Mouse (Mus musculus) right cerebral cortex, postnatal 25 days (tissue): ENCODE data around the gene Bet1l.
A peak's percentile ranks its signal among the peaks of the same experiment; 100 is the strongest.
"Not testable (repeated sequence)": the region's sequence is repeated elsewhere in the genome, so short reads cannot be mapped to it uniquely, and the experiment has no call there.

Source experiments
- DNase-seq: peaks from one replicate; pipeline ENCODE4 v3.0.0; 2022

Gene Bet1l

DNA sequence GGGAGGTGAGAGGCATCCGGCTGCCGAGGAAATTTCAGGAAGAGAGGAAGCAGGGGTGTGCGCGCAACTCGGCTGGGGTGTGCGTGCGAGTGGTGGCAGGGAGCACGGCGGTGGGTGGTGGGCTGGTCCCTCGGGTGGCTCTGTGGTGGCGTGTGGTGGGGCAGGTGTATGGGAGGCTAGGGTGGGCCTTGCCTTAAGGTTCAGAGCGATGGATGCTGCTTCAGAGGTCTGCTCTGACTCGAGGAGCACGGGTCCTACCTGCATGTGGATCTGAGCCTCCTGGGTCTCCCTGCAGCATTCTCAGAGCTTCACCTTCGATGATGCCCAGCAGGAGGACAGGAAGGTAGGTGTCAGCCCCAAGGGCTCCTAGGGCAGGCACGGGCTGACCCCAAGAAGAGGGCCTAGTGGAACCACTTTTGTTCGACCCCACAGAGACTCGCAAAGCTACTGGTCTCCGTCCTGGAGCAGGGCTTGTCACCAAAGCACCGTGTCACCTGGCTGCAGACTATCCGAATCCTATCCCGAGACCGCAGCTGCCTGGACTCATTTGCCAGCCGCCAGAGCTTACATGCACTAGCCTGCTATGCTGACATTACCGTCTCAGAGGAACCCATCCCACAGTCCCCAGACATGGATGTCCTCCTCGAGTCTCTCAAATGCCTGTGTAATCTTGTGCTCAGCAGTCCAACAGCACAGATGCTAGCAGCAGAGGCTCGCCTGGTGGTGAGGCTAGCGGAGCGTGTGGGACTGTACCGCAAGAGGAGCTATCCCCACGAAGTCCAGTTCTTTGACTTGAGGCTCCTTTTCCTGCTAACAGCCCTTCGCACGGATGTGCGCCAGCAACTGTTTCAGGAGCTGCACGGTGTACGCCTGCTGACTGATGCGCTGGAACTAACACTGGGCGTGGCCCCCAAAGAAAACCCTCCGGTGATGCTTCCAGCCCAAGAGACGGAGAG is at the start of gene Bet1l:
TSS of gene Bet1l (minus strand) at position 28 of the 956 bp plus-strand sequence.
- DNase-seq: peak; percentile 28

- DNase-seq: no peak
Measured at GRCm38 (mm10) chr7:140907131-140907530, 49.8 kb upstream of the Bet1l start.

DNA sequence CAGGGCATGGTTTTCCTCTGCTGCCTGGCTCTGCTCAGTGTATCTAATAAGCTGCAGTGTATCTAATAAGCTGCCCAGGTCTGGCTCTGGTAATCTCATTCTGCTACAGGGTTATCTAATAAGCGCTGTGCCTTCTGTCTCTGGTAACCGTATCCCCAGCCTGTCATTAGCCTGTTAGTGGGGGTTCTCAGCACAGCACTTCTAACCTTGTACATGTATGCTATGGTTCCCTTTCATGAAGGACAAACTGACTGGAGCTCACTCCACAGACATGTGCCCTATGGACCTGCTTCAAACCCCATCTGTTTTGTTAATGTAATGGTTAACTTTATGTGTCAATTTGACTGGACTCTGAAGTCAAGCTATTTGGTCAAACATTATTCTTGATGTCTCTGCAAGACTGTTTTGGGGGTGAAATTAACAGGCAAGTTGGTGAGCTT is 48.3 kb upstream of the Bet1l start:
- DNase-seq: no peak

DNA sequence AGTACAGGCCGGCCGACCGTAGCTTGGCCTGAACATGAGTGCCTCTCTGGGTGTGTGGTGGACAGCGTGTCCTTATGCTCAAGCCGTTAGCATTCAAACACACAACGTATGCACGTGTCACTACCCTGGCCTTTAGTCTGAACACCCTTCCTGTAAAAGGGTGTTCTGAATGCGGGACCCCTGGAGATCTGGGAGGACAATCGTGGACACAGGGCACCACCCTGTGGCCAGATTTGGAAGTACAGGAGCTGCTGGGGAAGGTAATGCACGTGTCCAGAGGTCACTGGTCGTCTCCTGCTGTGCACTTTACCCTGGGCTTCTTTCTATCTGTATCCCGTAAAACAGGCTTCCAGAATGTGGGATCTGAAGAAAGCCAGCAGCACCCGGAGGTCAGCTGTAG is 45.8 kb upstream of the Bet1l start:
- DNase-seq: peak; percentile 60

DNA sequence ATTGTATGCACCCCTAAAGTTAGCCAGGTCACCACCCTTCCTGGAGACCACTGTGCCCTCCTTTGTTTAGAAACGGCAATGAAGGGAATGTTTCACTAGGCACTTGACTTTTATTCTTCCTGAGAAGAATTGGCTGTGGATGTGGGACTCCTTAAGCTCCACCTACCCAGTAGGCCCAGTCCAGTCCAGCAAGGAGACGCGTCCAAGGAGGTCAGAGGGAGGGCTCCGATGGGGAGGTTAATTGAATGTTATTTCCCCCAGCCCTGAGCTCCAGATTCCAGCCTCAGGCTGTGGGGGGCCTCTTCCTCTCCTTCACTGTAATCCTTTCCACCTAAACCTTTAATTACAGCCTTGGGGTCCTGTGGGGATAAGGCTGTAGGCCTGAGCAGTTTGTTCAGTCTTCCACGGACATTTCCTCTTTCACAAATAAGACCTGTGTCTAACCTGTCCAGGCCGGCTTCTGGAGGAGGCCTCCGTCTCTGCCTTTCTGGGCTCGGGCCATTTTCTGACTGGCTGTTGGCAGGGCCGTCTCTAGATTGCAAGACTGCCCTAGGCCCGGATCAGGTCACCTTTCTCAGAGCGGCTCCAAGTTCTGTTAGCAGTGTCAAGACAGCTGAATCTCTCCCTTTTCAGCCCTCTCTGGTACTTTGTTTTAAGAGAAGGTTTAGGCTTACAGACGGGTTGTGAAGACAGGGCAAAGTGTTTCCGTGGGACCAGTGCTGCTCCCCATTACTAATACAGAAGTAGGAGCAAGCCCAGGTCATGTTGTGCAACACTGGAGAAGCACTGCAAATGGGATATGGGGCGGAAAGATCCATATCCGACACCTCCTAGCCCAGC is 44.9 kb upstream of the Bet1l start:
- DNase-seq: no peak

- no peak for DNase-seq
Measured at GRCm38 (mm10) chr7:140900220-140900619, 42.8 kb upstream of the Bet1l start, which contains the start of gene Cox8b. Gene Cox8b (minus strand): TSS chr7:140900446.

DNA sequence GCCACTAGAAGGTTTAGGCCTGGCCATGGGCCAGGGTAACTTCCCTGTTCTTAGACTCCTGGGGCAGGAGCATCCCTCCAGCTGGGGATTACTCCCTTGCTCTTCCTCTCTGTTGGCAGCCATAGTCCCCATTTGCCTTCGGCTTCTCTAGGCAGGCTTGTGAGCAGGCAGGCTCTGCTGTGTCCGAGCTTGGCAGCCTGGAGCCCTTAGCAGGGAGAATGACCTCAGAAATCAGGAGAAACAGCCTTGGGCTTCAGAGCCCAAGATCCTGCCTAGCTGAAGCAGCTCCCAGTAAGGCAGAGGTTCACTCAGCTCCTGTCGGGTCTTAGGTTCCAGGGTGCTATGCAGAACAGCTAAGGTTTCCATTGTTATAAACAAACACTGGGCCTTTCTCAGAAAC is 41.7 kb upstream of the Bet1l start:
- no peak for DNase-seq

DNA sequence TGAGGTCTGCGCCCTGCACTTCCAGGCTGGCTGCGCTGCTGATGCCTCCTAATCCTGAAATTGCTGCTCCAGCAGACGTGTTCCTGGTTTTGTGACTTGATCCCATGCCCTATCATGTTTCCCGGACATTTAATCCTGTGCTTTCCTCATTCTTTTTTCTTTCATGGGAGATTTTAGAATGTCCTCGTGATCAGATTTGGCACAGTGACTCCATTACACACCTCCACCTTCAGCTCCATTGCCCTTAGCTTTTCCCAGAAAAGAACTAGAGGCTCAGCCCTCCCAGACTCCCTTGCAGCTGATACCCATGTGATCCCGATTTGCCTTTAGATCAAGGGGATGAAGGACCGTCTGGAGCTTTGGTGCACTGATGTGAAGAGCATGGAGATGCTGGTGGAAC is 40.5 kb upstream of the Bet1l start:
- no peak for DNase-seq

- no peak for DNase-seq
Measured at GRCm38 (mm10) chr7:140894611-140895010, 37.2 kb upstream of the Bet1l start.

DNA sequence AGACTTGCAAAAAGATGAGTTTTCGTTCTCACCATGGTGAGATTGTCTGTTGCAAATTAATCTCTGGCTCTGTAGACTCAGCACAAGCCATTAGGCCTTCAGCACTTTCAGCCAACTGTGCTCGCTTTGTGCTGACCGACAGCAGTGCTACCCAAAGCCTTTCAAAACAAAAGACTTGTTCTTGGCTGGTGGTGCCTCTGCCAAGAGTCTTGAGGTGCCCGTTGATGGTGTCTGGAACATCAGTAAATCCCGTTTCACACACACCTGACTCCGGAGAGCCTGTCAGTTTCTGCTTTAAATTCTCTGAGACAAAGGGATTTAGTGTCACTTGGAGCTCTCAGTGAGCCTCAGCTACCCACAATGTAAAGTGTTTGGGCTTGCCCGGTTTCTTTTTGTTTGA is 36.7 kb upstream of the Bet1l start:
- DNase-seq: no peak

DNA sequence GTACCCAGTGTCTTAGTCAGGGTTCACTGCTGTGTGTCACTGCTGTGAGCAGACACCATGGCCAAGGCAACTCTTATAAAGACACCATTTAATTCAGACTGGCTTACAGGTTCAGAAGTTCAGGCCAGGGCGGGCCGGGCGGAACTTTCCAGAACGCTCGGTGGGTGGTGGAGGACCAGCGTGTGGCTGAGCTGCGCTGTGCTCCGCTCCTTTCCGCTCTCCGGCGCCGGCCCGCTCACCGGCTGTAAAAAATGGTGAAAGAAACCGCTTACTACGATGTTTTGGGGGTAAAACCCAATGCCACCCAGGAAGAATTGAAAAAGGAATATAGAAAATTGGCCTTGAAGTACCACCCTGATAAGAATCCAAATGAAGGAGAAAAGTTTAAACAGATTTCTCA is 33.3 kb upstream of the Bet1l start:
- DNase-seq: not testable (repeated sequence)

GRCm38 (mm10) chr7:140882469-140882803 is 25.1 kb upstream of the Bet1l start:
- DNase-seq: no peak

DNA sequence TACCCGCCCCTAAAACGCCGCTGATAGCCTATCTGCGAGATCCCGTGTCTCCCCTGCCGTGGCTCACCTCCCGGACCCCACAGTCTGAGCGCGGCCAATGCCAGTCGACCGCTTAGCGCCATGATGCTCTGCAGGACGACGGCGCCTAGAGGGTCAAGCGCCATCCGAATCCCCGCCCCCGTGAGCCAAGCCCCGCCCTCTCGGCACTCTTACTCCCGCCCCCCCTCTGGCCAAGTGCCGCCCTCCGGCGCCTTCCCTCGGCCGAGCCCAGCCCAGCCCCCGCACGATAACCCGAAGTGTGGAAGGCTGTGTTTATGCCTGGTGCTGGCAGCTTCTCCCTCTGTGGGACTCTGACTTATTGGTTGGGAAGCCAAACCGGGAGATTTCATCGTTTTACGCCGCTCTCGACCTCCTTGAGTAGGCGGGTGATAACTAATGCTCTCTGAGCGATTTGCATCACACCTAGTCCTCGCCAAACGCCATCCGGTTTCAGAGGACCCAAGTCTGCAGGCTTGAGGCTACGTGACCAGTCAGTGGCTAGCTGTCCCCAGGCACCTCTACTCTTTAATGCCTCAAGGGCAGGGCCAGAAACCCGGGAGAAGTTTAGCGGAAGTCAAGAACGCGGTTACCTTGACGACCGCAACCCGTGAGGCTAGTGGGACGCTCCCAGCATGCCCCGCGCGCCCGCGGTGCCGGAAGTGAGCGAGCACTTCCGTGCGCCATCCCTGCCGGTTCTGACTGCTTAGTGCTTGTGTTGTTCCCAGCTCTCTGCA is 24.5 kb upstream of the Bet1l start, which contains the start of the genes Psmd13 and Sirt3:
TSS of gene Psmd13 (plus strand) at position 273 of the 773 bp plus-strand sequence.
TSS of gene Sirt3 (minus strand) at position 614 of the 773 bp plus-strand sequence.
- peak; percentile 94 for DNase-seq

DNA sequence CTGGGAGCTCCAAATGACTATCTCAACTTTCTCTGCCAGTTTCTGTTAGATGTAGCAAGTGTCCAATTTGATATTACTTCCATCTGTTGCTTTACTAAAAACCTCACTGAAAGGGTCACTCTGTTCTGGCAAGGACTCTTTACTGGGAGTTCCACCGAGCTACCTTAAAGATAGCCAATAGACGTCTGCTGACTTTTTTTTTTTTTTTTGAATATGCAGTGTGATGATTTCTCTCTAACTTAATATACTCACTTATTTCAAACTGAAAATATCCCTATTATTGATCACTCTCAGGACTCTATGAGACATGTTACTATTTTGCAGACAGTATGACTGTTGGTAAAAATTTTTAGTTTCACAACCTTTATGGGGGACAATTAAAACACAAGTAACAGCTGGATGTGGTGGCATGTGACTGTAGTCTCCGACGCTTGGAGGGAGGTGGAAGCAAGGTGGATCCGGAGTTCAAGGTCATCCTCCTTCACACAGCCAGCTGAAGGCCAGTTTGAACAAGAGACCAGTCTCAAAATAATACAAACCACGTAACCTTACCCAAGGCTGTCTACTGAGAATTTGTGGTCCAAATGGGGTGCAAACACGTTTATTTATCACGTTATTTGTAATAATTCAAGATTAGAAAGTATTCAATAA is 23.6 kb upstream of the Bet1l start:
- no peak for DNase-seq

DNA sequence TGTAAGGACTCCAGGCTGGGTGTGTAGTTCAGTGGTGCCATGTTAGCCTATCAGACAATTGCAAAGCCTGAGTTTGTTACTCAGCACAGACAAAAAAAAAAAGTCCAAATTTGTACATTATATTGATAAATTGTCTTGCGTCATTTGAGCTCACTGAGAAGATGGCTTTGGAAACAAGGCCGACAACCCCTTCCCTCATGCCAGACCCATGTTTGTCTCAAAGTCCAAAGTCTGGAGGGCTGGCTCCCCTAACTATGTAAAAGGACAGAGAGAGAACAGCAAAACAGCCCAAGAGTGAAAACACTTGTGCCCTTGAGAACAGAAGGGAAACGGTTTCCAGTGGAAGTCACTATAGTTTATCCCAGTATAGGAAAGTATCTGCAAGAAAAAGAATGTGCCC is 23.0 kb upstream of the Bet1l start:
- no peak for DNase-seq

GRCm38 (mm10) chr7:140879355-140879754 is 22.0 kb upstream of the Bet1l start:
- DNase-seq: no peak

GRCm38 (mm10) chr7:140877364-140877763 is 20.0 kb upstream of the Bet1l start:
- no peak for DNase-seq

DNA sequence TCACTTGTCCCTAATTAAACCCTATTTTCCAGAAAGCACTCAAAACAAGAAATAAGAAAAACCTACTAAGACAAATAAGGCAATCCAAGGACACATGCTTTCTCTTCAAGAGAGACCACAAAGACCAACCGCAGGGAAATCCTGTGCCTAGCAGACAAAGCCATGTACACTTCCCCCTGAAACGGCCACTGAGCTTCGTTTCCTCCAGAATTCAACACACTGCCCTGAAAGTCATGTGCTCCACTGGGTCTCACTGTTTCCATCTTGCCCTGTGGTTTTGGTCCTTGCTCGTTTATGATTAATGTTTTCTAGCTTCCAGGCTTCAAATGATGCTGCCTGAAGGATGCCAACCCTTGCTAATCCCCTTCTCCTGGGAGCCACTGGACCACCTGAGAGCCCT is 16.8 kb upstream of the Bet1l start:
- DNase-seq: no peak

- DNase-seq: no peak
Measured at GRCm38 (mm10) chr7:140864761-140865160, 7.4 kb upstream of the Bet1l start.

DNA sequence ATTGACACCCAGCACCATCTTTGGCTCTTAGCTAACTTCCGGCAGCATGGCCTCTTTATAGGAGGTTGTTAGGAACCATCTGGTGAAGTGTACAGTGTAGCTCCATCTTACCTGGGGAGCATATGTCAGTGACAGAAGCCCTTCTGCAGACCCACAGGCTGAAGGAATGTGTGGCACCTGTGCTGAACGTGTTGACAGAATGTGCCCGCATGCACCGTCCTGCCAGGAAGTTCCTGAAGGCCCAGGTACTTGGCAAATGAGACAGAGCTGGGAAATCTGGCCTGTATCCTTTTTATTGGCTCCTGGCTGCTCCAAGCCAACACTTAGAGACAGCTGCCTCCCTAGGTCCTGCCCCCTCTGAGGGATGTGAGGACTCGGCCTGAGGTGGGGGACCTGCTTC is 3.4 kb upstream of the Bet1l start:
- DNase-seq: no peak

DNA sequence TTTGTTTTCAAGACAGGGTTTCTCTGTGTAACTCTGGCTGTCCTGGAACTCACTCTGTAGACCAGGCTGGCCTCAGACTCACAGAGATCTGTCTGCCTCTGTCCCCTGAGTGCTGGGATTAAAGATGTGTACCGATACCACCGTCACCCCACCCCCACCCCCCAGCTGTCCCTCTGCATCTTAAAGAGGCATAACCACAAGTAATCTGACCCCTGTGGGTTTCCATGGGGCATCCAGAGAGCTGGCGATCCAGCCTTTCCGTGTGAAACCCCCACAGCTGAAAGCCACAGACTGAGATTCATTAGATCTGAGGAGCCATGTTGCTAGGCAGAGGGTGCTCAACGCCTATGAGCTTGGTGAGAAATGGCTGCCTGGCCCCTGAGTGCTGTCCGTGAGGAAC is 2.6 kb upstream of the Bet1l start:
- no peak for DNase-seq

GRCm38 (mm10) chr7:140858746-140859145 is 1.4 kb upstream of the Bet1l start:
- DNase-seq: no peak
